Mouse (Mus musculus) bone marrow, adult 2 months (tissue): Measurements from ENCODE around the gene Ccr1.

ENCODE experiments used
- CTCF ChIP-seq: fragments of 200-500 bp; IDR thresholded peaks from 2 replicates; pipeline ENCODE4 v1.5.1; 2011; ENCODE audit warnings: low read length, control low read depth; ENCODE audit not compliant: control insufficient read depth, insufficient read depth
- POLR2A ChIP-seq: fragments of 200-500 bp; IDR thresholded peaks from 2 replicates; pipeline ENCODE4 v1.6.1; 2011; ENCODE audit warnings: low read depth, mild to moderate bottlenecking, control low read depth, low read length, borderline replicate concordance; ENCODE audit not compliant: control insufficient read depth

- no peak for TF ChIP-seq CTCF
- TF ChIP-seq POLR2A: no peak
Observed at GRCm38 (mm10) chr9:123940168-123940567, 28.3 kb downstream of the Ccr1 start.
